Mouse (Mus musculus) forebrain, embryonic 16.5 days (tissue): ENCODE results near the gene Stim1. TPM values are rescaled to one million over a fixed set of nuclear protein-coding genes. Genes with fewer than 3 reads are reported as not detected.
"Not testable (repeated sequence)": the region's sequence is repeated elsewhere in the genome, so short reads cannot be mapped to it uniquely, and the experiment has no call there.

Experiments
- ATAC-seq: fragments of 200-750 bp; cut with Nextera tagmentation; 2 replicates; pipeline ENCODE4 v1.8.0; 2017; ENCODE audit warnings: mild to moderate bottlenecking, moderate library complexity
- H3K27ac ChIP-seq: fragments of 300-500 bp; sonication (generic); 2 replicates; pipeline ENCODE4 v1.5.1; 2014; ENCODE audit warnings: low read length, control low read depth
- H3K27me3 ChIP-seq: fragments of 300-500 bp; sonication (generic); replicated peaks from 2 replicates; pipeline ENCODE4 v1.6.1; 2014; ENCODE audit warnings: low read length; ENCODE audit not compliant: control insufficient read depth, insufficient read depth
- H3K36me3 ChIP-seq: fragments of 300-500 bp; sonication (generic); 2 replicates; pipeline ENCODE4 v1.6.1; 2014; ENCODE audit not compliant: control insufficient read depth, insufficient read depth
- H3K4me1 ChIP-seq: fragments of 300-500 bp; sonication (generic); replicated peaks from 2 replicates; pipeline ENCODE4 v1.6.1; 2014; ENCODE audit warnings: low read length; ENCODE audit not compliant: control insufficient read depth, insufficient read depth
- H3K4me2 ChIP-seq: fragments of 300-500 bp; sonication (generic); 2 replicates; pipeline ENCODE4 v1.6.1; 2014; ENCODE audit warnings: mild to moderate bottlenecking, low read length, control low read depth
- H3K4me3 ChIP-seq: fragments of 300-500 bp; sonication (generic); replicated peaks from 2 replicates; pipeline ENCODE4 v1.5.1; 2014; ENCODE audit warnings: mild to moderate bottlenecking, low read length, control low read depth
- H3K9ac ChIP-seq: fragments of 300-500 bp; sonication (generic); replicated peaks from 2 replicates; pipeline ENCODE4 v1.6.1; 2014; ENCODE audit warnings: low read depth, low read length, control low read depth
- H3K9me3 ChIP-seq: fragments of 300-500 bp; sonication (generic); 2 replicates; pipeline ENCODE4 v1.6.1; 2016; ENCODE audit warnings: low read length; ENCODE audit not compliant: control insufficient read depth
- WGBS: fragments of 180-500 bp; shearing (Covaris S2); extraction: QIAGEN DNeasy Blood & Tissue Kit; methylation state at CpG from one replicate; pipeline ENCODE4 v1.1.7; 2014; 5-methylcytosine and 5-hydroxymethylcytosine counted together
- polyA plus RNA-seq: library from polyadenylated mRNA; unstranded; fragments of >200 nt; fragmentation: Nextera tagmentation; extraction: Ambion mirVana; gene quantifications from 2 replicates; pipeline ENCODE4 v1.2.1, GENCODE M21; 2015

Gene Stim1
- polyA plus RNA-seq, 1 experiment from 2014 or later: 12.1 TPM

DNA sequence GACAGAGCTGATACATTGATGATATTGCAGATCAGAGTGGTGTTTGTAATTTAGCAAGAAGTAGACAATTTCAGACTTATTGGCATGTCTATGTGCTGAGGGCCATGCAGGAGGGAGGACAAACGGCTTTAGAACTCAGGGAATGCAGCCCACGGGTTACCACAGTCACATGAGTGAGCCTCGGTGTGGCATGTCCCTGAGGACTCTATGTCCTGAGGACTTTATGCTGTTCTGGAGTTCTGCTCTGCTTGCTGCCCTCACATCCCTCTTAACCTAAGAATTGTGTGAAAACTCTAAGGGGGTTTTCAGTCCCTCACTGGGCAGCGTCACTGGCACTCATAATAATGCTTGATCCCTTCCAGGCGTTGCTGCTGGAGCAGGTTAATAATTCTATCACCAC is 205.1 kb downstream of the Stim1 start:
- no peaks in the 10 kb centered on the region for H3K9me3 ChIP-seq
- 72% methylated on average over 5 of the region's 5 CpGs for WGBS

DNA sequence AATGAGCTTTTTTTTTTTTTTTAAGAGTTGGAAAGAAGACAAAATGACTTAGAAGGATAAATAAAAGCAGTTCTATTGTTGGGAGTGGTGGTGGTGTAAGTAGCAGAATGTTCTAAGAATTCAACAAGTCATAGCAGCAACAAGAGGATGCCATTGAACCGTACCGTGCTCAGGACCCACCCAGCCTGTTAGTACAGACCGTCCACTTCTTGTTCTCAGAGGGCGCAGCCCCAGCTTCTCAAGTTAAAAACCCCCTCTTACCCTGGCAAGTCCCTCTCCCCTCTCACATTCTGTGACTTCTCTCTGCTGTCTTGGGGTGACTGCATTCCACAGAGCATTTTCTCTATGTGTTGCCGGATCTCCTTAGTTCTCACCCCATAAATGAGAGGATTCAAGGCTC is 209.0 kb downstream of the Stim1 start:
- Histone ChIP-seq H3K36me3 (no peaks in the 10 kb centered on the region), H3K4me3 (no peak overlapping the region), H3K9ac (no peak overlapping the region), H3K4me2 (no peak overlapping the region), H3K4me1 (no peaks in the 10 kb centered on the region), H3K9me3 (no peaks in the 10 kb centered on the region), H3K27ac (no peak overlapping the region), H3K27me3 (no peaks in the 10 kb centered on the region)
- ATAC-seq: no peak
- 93% methylated on average over 5 of the region's 5 CpGs for WGBS

More for the DNA sequence above, 205.1 kb downstream of the Stim1 start:
- H3K4me3 ChIP-seq: no peak overlapping the region
- no peak overlapping the region for H3K4me2 ChIP-seq
- H3K4me1 ChIP-seq: no peaks in the 10 kb centered on the region
- H3K36me3 ChIP-seq: peaks cover 9% of the 10 kb centered on the region; the same call in 1 of the 2 replicates
- ATAC-seq: no peak
- H3K27me3 ChIP-seq: no peaks in the 10 kb centered on the region
- no peak overlapping the region for H3K27ac ChIP-seq
- H3K9ac ChIP-seq: no peak overlapping the region

DNA sequence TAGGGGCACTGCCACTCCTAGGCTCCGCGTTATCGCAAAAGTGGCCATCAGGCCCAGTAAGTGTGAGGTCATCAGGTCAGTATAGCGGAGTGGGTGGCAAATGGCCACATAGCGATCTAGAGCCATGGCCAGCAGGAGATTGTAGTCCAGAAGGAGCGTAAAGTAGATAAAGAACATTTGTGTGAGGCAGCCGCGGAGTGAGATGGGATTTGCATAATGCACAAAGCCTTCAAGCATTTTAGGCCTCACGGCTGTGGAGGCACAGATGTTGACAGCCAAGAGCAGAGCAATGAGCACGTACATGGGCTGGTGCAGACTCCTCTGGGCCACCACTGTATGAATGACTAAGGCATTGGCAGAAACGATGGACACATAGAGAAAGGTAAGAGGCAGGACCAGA is 209.8 kb downstream of the Stim1 start:
- no peak for ATAC-seq
- WGBS: 76% methylated on average over 11 of the region's 11 CpGs
- no peaks in the 10 kb centered on the region for H3K9me3 ChIP-seq
- H3K9ac ChIP-seq: no peak overlapping the region
- no peaks in the 10 kb centered on the region for H3K36me3 ChIP-seq
- H3K4me1 ChIP-seq: no peaks in the 10 kb centered on the region
- H3K4me2 ChIP-seq: no peak overlapping the region
- H3K27ac ChIP-seq: no peak overlapping the region
- no peaks in the 10 kb centered on the region for H3K27me3 ChIP-seq
- H3K4me3 ChIP-seq: no peak overlapping the region

DNA sequence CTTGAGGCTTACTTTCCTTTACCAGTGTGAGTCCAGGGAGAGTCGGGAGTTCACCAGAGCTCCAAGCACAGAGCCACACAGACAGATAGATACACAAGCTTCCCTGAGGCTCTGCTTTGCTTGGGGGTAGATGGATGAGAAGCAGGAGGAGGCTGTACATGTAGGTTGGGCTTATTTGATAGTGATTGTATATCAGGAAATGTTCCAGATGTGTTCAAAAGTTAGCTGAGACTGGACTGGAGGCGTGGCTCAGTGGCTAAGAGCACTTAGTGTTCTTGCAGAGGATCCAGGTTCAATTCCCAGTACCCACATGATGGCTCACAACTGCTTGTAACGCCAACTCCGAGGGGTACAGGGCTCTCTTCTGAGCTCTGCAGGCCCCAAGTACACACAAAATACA is 210.8 kb downstream of the Stim1 start:
- Histone ChIP-seq H3K4me3 (no peak overlapping the region), H3K36me3 (no peaks in the 10 kb centered on the region)

DNA sequence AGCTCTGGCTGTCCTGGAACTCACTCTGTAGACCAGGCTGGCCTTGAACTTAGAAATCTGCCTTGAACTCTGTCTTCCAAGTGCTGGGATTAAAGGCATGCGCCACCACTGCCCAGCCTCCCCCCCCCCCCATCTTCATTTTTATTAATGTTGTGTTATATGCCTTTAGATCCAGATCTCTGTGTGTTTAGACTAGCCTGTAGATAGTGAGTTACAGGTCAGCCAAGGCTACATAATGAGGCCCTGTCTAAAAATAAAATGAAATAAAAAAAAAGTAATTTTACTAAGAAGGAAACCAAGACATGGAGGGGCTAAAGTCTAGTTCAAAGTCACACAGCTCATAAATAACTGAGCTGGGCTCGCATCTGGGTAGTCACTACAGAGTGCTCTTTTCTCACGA is 211.3 kb downstream of the Stim1 start:
- H3K4me1 ChIP-seq: no peaks in the 10 kb centered on the region
- no peak overlapping the region for H3K4me2 ChIP-seq
- no peak for ATAC-seq
- H3K27me3 ChIP-seq: no peaks in the 10 kb centered on the region
- H3K27ac ChIP-seq: no peak overlapping the region
- H3K9ac ChIP-seq: no peak overlapping the region
- no peaks in the 10 kb centered on the region for H3K9me3 ChIP-seq
- no peak overlapping the region for H3K4me3 ChIP-seq
- H3K36me3 ChIP-seq: no peaks in the 10 kb centered on the region
- 89% methylated on average over 3 of the region's 3 CpGs for WGBS

More for the DNA sequence above, 210.8 kb downstream of the Stim1 start:
- no peak overlapping the region for H3K27ac ChIP-seq
- no peak for ATAC-seq
- no peak overlapping the region for H3K4me2 ChIP-seq
- H3K9ac ChIP-seq: no peak overlapping the region
- no peaks in the 10 kb centered on the region for H3K9me3 ChIP-seq
- H3K4me1 ChIP-seq: no peaks in the 10 kb centered on the region
- H3K27me3 ChIP-seq: no peaks in the 10 kb centered on the region
- WGBS: 89% methylated on average over 4 of the region's 4 CpGs

DNA sequence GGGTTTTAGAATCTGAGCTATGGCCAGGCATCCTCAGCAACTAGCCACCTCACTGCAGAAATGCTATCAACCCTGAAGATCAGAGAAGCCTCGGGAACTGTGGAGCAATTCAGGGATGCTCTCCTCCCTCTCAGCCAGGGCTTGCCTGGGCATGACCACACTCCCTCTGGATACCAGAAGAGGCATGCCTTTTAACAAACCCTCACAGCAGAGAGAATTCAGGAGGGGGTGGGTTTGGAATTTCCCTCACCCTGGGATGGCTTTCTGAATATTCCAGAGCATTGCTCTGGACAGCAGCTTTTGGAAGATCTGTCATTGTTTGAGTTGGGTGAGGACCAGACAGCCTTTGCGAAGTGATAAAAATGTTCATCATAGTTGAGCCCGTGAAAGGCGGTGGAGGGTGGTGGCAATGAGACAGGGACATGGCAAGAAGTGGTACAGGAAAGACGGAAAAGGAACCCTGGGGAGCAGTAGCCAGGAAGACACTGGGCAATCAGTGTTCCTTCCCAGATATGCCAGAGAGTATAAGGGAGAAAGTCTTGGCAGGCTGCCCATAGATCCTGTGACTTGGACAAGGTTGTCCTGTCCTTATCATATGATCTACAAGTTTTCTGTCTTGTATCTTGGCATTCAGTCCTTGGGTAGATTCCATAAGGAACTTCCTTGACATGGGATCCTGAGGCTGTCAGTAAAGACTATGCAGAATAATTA is 211.9 kb downstream of the Stim1 start:
- 86% methylated on average over 5 of the region's 5 CpGs for WGBS
- Histone ChIP-seq H3K4me3 (no peak overlapping the region), H3K9ac (no peak overlapping the region), H3K4me2 (no peak overlapping the region), H3K9me3 (no peaks in the 10 kb centered on the region), H3K27ac (no peak overlapping the region), H3K4me1 (no peaks in the 10 kb centered on the region), H3K36me3 (no peaks in the 10 kb centered on the region), H3K27me3 (no peaks in the 10 kb centered on the region)
- ATAC-seq: no peak

DNA sequence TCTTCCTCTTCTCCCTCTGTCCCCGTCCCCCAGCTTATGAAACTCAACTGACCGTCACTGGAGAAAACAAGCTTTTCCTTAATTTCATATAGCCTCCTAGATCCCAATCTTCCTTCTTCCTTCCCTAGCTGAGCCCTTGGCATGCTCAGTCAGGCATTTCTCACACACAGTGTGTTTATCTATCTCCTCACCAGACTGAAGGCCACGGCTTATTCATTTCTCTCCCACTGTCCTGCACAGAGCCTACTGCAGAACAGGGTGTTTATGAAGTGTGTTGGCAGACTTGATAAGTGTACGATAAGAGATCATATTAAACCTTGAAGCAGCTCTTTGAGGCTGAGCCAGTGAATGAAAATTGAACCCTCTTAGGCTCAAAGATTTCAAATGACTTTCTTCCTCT is 213.2 kb downstream of the Stim1 start:
- no peak overlapping the region for H3K9ac ChIP-seq
- no peak for ATAC-seq
- H3K9me3 ChIP-seq: no peaks in the 10 kb centered on the region
- 93% methylated on average over 4 of the region's 4 CpGs for WGBS
- no peak overlapping the region for H3K27ac ChIP-seq
- H3K4me3 ChIP-seq: no peak overlapping the region
- H3K36me3 ChIP-seq: no peaks in the 10 kb centered on the region
- H3K4me2 ChIP-seq: no peak overlapping the region
- no peaks in the 10 kb centered on the region for H3K27me3 ChIP-seq
- no peaks in the 10 kb centered on the region for H3K4me1 ChIP-seq

DNA sequence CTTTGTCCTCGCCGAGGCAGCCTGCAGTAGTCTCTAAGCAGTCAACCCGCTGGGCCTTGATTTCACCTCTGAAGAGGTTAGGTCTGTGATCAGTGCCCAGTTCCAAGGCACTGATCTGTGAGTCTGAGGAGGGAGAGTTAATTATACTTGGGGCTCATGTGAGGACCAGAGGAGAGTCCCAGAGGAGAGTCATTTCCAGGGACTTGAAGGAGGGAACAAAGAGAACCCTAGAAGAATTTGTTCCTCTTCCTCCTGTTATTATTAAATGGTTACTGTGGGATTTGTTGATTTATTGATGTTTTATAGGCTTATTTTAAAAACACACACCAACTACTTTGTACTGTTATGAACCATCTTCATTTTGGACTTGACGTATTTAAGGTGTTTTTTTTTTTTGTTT is 214.0 kb downstream of the Stim1 start, which contains the start of gene Olfr543:
Gene Olfr543 (minus strand): TSS at position 101 of the 400 bp plus-strand sequence.
- H3K36me3 ChIP-seq: no peaks in the 10 kb centered on the region
- no peaks in the 10 kb centered on the region for H3K9me3 ChIP-seq
- H3K27me3 ChIP-seq: no peaks in the 10 kb centered on the region
- ATAC-seq: no peak
- no peak within 1 kb of the TSS for H3K4me2 ChIP-seq
- H3K27ac ChIP-seq: no peak within 1 kb of the TSS
- H3K4me1 ChIP-seq: no peaks in the 10 kb centered on the region
- H3K9ac ChIP-seq: no peak within 1 kb of the TSS
- WGBS: 97% methylated on average over 4 of the region's 4 CpGs
- no peak within 1 kb of the TSS for H3K4me3 ChIP-seq

DNA sequence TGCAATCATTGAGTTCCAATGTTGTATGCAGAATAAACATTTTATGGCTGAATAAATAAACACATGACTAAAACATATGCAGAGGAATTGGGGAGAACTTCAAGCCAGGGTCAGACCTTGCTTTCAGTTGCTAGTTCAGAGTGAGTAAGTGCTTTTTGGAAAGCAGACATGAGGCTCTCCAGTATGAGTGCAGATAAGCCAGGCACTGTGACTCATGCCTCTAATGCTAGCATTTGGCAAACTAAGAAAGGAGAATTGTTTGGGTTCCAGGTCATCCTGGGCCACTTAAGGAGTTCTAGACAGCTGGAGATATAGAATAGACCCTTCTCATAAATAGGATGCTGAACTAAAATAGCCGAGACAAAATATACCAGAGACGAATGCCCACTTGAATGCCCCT is 216.1 kb downstream of the Stim1 start:
- no peak overlapping the region for H3K9ac ChIP-seq
- H3K36me3 ChIP-seq: no peaks in the 10 kb centered on the region
- H3K27me3 ChIP-seq: no peaks in the 10 kb centered on the region
- H3K4me2 ChIP-seq: no peak overlapping the region
- WGBS: 85% methylated on average over 2 of the region's 2 CpGs
- no peaks in the 10 kb centered on the region for H3K4me1 ChIP-seq
- H3K27ac ChIP-seq: no peak overlapping the region
- ATAC-seq: no peak
- H3K9me3 ChIP-seq: no peaks in the 10 kb centered on the region
- H3K4me3 ChIP-seq: no peak overlapping the region

DNA sequence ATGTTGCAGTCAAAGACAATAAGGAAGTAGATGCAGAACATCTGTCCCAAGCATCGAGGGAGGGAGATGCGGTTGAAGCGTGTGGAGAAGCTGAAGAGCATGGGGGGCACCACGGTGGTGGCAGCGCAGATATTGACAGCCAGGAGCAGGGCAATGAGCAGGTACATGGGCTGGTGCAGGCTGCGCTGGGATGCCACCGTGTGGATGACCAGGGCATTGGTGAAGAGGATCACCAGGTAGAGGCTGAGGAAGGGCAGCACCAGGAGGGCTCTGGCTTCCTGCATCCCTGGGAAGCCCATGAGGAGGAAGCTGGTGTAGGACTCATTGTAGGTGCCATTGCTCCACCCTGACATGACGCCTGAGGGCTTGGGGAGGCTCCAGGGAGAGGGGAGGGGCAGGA is 217.2 kb downstream of the Stim1 start:
- not testable (repeated sequence) for H3K4me3 ChIP-seq, H3K27ac ChIP-seq, H3K4me2 ChIP-seq, H3K36me3 ChIP-seq, H3K9ac ChIP-seq, H3K9me3 ChIP-seq, H3K4me1 ChIP-seq, ATAC-seq, H3K27me3 ChIP-seq
- WGBS: 82% methylated on average over 7 of the region's 8 CpGs
